Mouse (Mus musculus) megakaryocyte, embryonic 14.5 days (primary cell): ENCODE measurements around the gene Prkce.

Experiments
- FLI1 ChIP-seq: IDR thresholded peaks from 2 replicates; pipeline ENCODE4 v1.6.1; 2012; ENCODE audit warnings: low read length, inconsistent platforms, mixed read lengths
- GATA1 ChIP-seq: IDR thresholded peaks from 3 replicates; pipeline ENCODE4 v1.6.1; 2012; ENCODE audit warnings: mixed read lengths, low read length, inconsistent platforms, borderline replicate concordance

GRCm38 (mm10) chr17:86286747-86287271, 119.2 kb downstream of the Prkce start:
- TF ChIP-seq FLI1 (no peak), GATA1 (no peak)
